Mouse (Mus musculus): ENCODE measurements around the gene Akap2. TPM values are rescaled to one million over a fixed set of nuclear protein-coding genes. Genes with fewer than 3 reads are reported as not detected.

Gene Akap2
- polyA plus RNA-seq (2015; fragmentation: Nextera tagmentation; extraction: Ambion mirVana) = 2.2 TPM in 2 replicates

GRCm38 (mm10) chr4:57717354-57717753, at the start of gene Akap2:
Gene Akap2, plus strand, starts transcription at chr4:57717657.
- no peaks in the 10 kb centered on the region for H3K4me1 ChIP-seq (replicated peaks)

GRCm38 (mm10) chr4:57670813-57671469, 46.5 kb upstream of the Akap2 start:
- H3K9me3 ChIP-seq (replicated peaks) = no peaks in the 10 kb centered on the region
- H3K36me3 ChIP-seq (replicated peaks) = no peaks in the 10 kb centered on the region
- no peak overlapping the region for H3K9ac ChIP-seq
- H3K4me1 ChIP-seq (replicated peaks) = no peaks in the 10 kb centered on the region; the same call in 1 of the 2 replicates
- 36% methylated on average over 7 of the region's 7 CpGs for WGBS (ENCODE audit: insufficient replicate concordance)
- no peak overlapping the region for H3K4me3 ChIP-seq (replicated peaks)
- peaks cover 8% of the 10 kb centered on the region for H3K27me3 ChIP-seq
- ATAC-seq (ENCODE audit: insufficient read depth) = no peak
- H3K27ac ChIP-seq (replicated peaks) = no peak overlapping the region
- no peak overlapping the region for H3K4me2 ChIP-seq

More at GRCm38 (mm10) chr4:57717354-57717753, at the start of gene Akap2:
- Histone ChIP-seq H3K36me3 (replicated peaks) (no peaks in the 10 kb centered on the region), H3K4me3 (replicated peaks) (no peak within 1 kb of the TSS), H3K9me3 (replicated peaks) (no peaks in the 10 kb centered on the region), H3K27me3 (no peaks in the 10 kb centered on the region), H3K9ac (no peak within 1 kb of the TSS), H3K27ac (replicated peaks) (no peak within 1 kb of the TSS), H3K4me2 (no peak within 1 kb of the TSS)
- no peak for ATAC-seq (ENCODE audit: insufficient read depth)
- 73% methylated on average over 9 of the region's 9 CpGs for WGBS (ENCODE audit: insufficient replicate concordance)

- 60% methylated on average over 4 of the region's 4 CpGs for WGBS (ENCODE audit: insufficient replicate concordance)
- Histone ChIP-seq H3K4me2 (no peak overlapping the region), H3K4me3 (replicated peaks) (no peak overlapping the region), H3K27ac (replicated peaks) (no peak overlapping the region), H3K9me3 (replicated peaks) (no peaks in the 10 kb centered on the region), H3K9ac (no peak overlapping the region), H3K36me3 (replicated peaks) (no peaks in the 10 kb centered on the region), H3K4me1 (replicated peaks) (no peaks in the 10 kb centered on the region; the same call in 1 of the 2 replicates), H3K27me3 (peaks cover 8% of the 10 kb centered on the region)
- no peak for ATAC-seq (ENCODE audit: insufficient read depth)
Observed at GRCm38 (mm10) chr4:57672541-57672940, 44.9 kb upstream of the Akap2 start.

GRCm38 (mm10) chr4:57672996-57673906, 44.2 kb upstream of the Akap2 start:
- Histone ChIP-seq H3K9ac (no peak overlapping the region), H3K27me3 (peaks cover 8% of the 10 kb centered on the region), H3K4me1 (replicated peaks) (no peaks in the 10 kb centered on the region; the same call in 1 of the 2 replicates), H3K4me3 (replicated peaks) (no peak overlapping the region), H3K27ac (replicated peaks) (no peak overlapping the region), H3K36me3 (replicated peaks) (no peaks in the 10 kb centered on the region), H3K9me3 (replicated peaks) (no peaks in the 10 kb centered on the region), H3K4me2 (no peak overlapping the region; the same call in 1 of the 2 replicates)
- WGBS (ENCODE audit: insufficient replicate concordance) = 6% methylated on average over 12 of the region's 12 CpGs
- no peak for ATAC-seq (ENCODE audit: insufficient read depth)

GRCm38 (mm10) chr4:57674351-57674750, 43.1 kb upstream of the Akap2 start:
- peaks cover 8% of the 10 kb centered on the region for H3K27me3 ChIP-seq
- no peaks in the 10 kb centered on the region; the same call in 1 of the 2 replicates for H3K4me1 ChIP-seq (replicated peaks)
- WGBS (ENCODE audit: insufficient replicate concordance) = 44% methylated on average over 7 of the region's 7 CpGs

GRCm38 (mm10) chr4:57675387-57675786, 42.1 kb upstream of the Akap2 start:
- Histone ChIP-seq H3K4me2 (peak overlapping the region; percentile 39; the same call in 1 of the 2 replicates), H3K4me3 (replicated peaks) (no peak overlapping the region), H3K9ac (no peak overlapping the region), H3K9me3 (replicated peaks) (no peaks in the 10 kb centered on the region), H3K27ac (replicated peaks) (0 out of 2 replicates have a peak overlapping the region, but pooled peaks have one; percentile 2), H3K27me3 (peaks cover 8% of the 10 kb centered on the region), H3K4me1 (replicated peaks) (no peaks in the 10 kb centered on the region; the same call in 1 of the 2 replicates), H3K36me3 (replicated peaks) (no peaks in the 10 kb centered on the region)
- WGBS (ENCODE audit: insufficient replicate concordance) = under 1% methylated on average over 13 of the region's 13 CpGs
- peak; percentile 47 for ATAC-seq (ENCODE audit: insufficient read depth)

More at GRCm38 (mm10) chr4:57674351-57674750, 43.1 kb upstream of the Akap2 start:
- H3K9ac ChIP-seq = no peak overlapping the region
- H3K4me3 ChIP-seq (replicated peaks) = no peak overlapping the region
- H3K4me2 ChIP-seq = no peak overlapping the region
- ATAC-seq (ENCODE audit: insufficient read depth) = no peak
- no peaks in the 10 kb centered on the region for H3K9me3 ChIP-seq (replicated peaks)
- no peaks in the 10 kb centered on the region for H3K36me3 ChIP-seq (replicated peaks)
- H3K27ac ChIP-seq (replicated peaks) = no peak overlapping the region

GRCm38 (mm10) chr4:57677916-57678315, 39.5 kb upstream of the Akap2 start:
- H3K4me1 ChIP-seq (replicated peaks) = no peaks in the 10 kb centered on the region; the same call in 1 of the 2 replicates
- no peak overlapping the region for H3K4me3 ChIP-seq (replicated peaks)
- peaks cover 8% of the 10 kb centered on the region; the same call in 1 of the 2 replicates for H3K27me3 ChIP-seq
- no peaks in the 10 kb centered on the region for H3K36me3 ChIP-seq (replicated peaks)
- no peak for ATAC-seq (ENCODE audit: insufficient read depth)
- H3K9me3 ChIP-seq (replicated peaks) = no peaks in the 10 kb centered on the region
- WGBS (ENCODE audit: insufficient replicate concordance) = 58% methylated on average over 12 of the region's 12 CpGs
- H3K4me2 ChIP-seq = no peak overlapping the region
- no peak overlapping the region for H3K27ac ChIP-seq (replicated peaks)
- H3K9ac ChIP-seq = no peak overlapping the region

GRCm38 (mm10) chr4:57678991-57679457, 38.4 kb upstream of the Akap2 start:
- no peaks in the 10 kb centered on the region for H3K9me3 ChIP-seq (replicated peaks)
- no peak for ATAC-seq (ENCODE audit: insufficient read depth)
- H3K27ac ChIP-seq (replicated peaks) = no peak overlapping the region
- H3K4me1 ChIP-seq (replicated peaks) = no peaks in the 10 kb centered on the region; the same call in 1 of the 2 replicates
- no peak overlapping the region for H3K4me3 ChIP-seq (replicated peaks)
- no peak overlapping the region for H3K4me2 ChIP-seq
- H3K27me3 ChIP-seq = peaks cover 1% of the 10 kb centered on the region; the same call in 1 of the 2 replicates
- H3K36me3 ChIP-seq (replicated peaks) = no peaks in the 10 kb centered on the region
- H3K9ac ChIP-seq = no peak overlapping the region
- 69% methylated on average over 9 of the region's 9 CpGs for WGBS (ENCODE audit: insufficient replicate concordance)

GRCm38 (mm10) chr4:57680186-57680585, 37.3 kb upstream of the Akap2 start:
- Histone ChIP-seq H3K36me3 (replicated peaks) (no peaks in the 10 kb centered on the region), H3K4me3 (replicated peaks) (no peak overlapping the region), H3K9me3 (replicated peaks) (no peaks in the 10 kb centered on the region), H3K27me3 (no peaks in the 10 kb centered on the region), H3K27ac (replicated peaks) (no peak overlapping the region), H3K4me2 (no peak overlapping the region), H3K4me1 (replicated peaks) (no peaks in the 10 kb centered on the region; the same call in 1 of the 2 replicates), H3K9ac (no peak overlapping the region)
- 73% methylated on average over 12 of the region's 12 CpGs for WGBS (ENCODE audit: insufficient replicate concordance)
- ATAC-seq (ENCODE audit: insufficient read depth) = no peak

- Histone ChIP-seq H3K9ac (no peak overlapping the region), H3K9me3 (replicated peaks) (no peaks in the 10 kb centered on the region), H3K27me3 (no peaks in the 10 kb centered on the region), H3K27ac (replicated peaks) (no peak overlapping the region), H3K4me2 (no peak overlapping the region), H3K4me1 (replicated peaks) (no peaks in the 10 kb centered on the region), H3K4me3 (replicated peaks) (no peak overlapping the region), H3K36me3 (replicated peaks) (no peaks in the 10 kb centered on the region)
- no peak for ATAC-seq (ENCODE audit: insufficient read depth)
- 44% methylated on average over 12 of the region's 12 CpGs for WGBS (ENCODE audit: insufficient replicate concordance)
Observed at GRCm38 (mm10) chr4:57681511-57681910, 35.9 kb upstream of the Akap2 start.

GRCm38 (mm10) chr4:57682341-57682740, 35.1 kb upstream of the Akap2 start:
- no peak overlapping the region for H3K4me2 ChIP-seq
- H3K9ac ChIP-seq = no peak overlapping the region
- 82% methylated on average over 2 of the region's 2 CpGs for WGBS (ENCODE audit: insufficient replicate concordance)
- H3K27me3 ChIP-seq = no peaks in the 10 kb centered on the region
- ATAC-seq (ENCODE audit: insufficient read depth) = no peak
- H3K9me3 ChIP-seq (replicated peaks) = no peaks in the 10 kb centered on the region
- H3K4me1 ChIP-seq (replicated peaks) = no peaks in the 10 kb centered on the region
- H3K27ac ChIP-seq (replicated peaks) = no peak overlapping the region
- H3K4me3 ChIP-seq (replicated peaks) = no peak overlapping the region
- H3K36me3 ChIP-seq (replicated peaks) = no peaks in the 10 kb centered on the region
